Mouse (Mus musculus): ENCODE measurements around the gene Plxna1.
A peak's percentile ranks its signal among the peaks of the same experiment; 100 is the strongest.

DNA sequence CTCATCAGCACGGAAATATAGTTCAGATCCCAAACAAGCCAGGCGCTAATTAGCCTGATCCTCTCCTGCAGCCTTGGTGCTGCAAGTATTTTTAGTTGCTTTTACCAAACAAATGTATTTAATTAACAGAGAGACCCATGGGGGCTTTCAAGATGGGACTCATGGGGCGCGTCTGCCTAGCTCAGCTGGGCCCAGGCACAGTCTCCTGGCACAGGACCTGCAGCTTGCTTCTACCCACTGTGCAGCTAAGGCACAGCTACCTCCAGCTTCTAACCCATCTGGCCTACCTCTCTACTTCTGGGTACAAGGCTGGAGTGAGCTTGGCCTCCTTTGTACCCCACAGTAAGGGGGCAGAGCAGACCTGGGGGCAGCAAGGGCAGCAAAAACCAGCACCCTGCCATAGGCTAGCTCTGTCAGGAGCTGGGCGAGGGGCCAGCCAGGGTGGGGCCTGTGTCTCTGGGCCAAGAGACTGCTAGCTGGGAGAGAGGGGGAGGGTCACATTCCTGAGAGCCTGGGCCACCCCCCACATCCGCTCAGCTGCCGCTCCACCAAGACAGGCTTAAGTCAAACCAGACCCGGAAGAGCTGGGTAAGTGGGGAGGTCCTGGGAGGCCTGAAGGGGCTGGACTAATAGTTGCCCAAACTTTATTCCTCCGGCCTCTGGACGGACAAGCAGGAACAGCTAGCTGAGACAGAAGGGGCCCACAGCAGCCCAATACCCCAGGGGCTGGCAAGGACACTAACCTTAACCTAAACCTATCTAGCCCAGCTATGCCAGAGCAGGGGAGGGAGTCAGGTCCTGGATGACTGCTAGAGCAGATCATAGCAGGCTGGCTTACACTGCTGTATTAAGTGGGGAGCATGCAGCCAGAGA, 17.6 kb downstream of the Plxna1 start:
- peak; percentile 28 for TF ChIP-seq CTCF (IDR thresholded peaks at IDR 0.05; ENCODE audit: low read depth)
- TF ChIP-seq EP300 (optimal IDR thresholded peaks at IDR 0.05), result no peak
